Mouse (Mus musculus): ENCODE data around the gene Fastkd5. TPM values are rescaled to one million over a fixed set of nuclear protein-coding genes. Genes with fewer than 3 reads are reported as not detected.
"Not testable (repeated sequence)": the region's sequence is repeated elsewhere in the genome, so short reads cannot be mapped to it uniquely, and the experiment has no call there.

Gene Fastkd5
- 1 to 10 TPM; 6.0 to 7.5 TPM for total RNA-seq (2021)
- long read RNA-seq, experiment 1, partial matches to known transcripts, result 0 of 2 reads
- long read RNA-seq, experiment 1, other reads (novel, unspliced or antisense), result 0 of 2 reads
- long read RNA-seq, experiment 2, partial matches to known transcripts, result 0 of 2 reads
- long read RNA-seq, experiment 2, other reads (novel, unspliced or antisense), result 0 of 2 reads

DNA sequence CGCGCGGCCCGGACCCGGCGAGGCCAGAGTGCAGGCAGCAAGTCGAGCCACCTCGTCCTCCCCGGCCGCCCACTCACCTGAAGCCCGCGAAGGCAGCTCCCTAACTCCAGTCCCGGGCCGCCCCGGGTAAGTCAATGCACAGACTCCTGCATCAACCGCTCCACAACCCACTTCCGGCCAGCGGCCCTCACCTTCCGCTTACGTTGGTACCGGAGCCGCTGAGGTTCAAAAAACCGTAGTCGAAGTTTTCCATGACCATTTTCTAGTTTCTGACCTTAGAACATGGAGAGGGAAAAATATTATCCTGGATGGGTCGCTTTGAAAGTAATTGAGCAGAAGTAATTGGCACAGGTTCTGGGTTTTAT lies at the start of gene Fastkd5, which contains the start of gene Ubox5:
Gene Fastkd5 (minus strand): TSS at position 189 of the 365 bp plus-strand sequence.
Gene Ubox5 (minus strand): TSS at position 200 of the 365 bp plus-strand sequence.
- no peak for TF ChIP-seq CTCF (IDR thresholded peaks at IDR 0.05)
- Histone ChIP-seq H3K27ac (peak within 1 kb of the TSS; percentile 88), H3K4me3 (peak within 1 kb of the TSS; percentile 97)
- intact Hi-C loops (cut with DNase I), result no loop called here
- peak; percentile 92 for DNase-seq

DNA sequence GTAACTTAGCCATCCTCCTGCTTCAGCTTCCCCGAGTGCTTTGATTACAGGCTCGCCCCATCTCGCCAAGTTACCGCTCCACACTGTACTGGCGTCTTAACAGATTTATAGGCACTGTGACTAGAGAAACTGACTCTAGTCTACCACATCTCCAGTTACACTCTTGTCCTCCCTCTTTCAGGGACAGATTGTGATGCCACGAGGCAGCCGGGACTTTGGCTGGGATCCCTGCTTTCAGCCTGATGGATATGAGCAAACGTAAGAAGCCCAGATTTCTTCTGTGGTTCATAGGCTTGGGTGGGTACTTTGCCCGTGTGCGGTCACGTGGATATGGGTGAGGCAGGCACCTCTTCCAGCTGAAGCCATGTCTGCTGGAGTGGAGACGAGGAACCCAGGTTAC lies 49.3 kb upstream of the Fastkd5 start:
- no peak for TF ChIP-seq CTCF (IDR thresholded peaks at IDR 0.05)
- H3K27ac ChIP-seq, result no peak overlapping the region
- no peak overlapping the region for H3K4me3 ChIP-seq
- intact Hi-C loops (cut with DNase I), result no loop called here
- DNase-seq, result no peak

DNA sequence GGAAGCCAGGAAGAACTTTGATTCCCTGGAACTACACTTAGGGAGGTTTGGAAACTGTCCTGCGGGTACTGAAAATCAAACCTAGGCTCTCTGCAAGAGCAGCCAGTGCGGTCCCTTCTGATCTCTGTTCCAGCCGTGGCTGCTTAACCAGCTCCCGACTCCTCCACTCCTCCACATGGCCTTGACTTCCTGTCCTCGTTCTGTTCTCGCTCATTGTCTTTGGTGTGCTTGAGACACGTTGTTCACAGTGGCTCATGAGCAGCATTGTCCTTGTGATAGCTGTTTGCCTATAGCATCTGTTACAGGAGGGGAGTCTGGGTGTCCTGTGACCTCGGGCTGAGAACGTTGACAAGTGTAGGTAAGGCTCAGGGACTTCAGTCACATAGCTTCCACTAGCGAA lies 47.4 kb upstream of the Fastkd5 start:
- intact Hi-C loops (cut with DNase I), result no loop called here
- no peak for TF ChIP-seq CTCF (IDR thresholded peaks at IDR 0.05)
- H3K4me3 ChIP-seq, result no peak overlapping the region
- DNase-seq, result no peak
- H3K27ac ChIP-seq, result no peak overlapping the region

DNA sequence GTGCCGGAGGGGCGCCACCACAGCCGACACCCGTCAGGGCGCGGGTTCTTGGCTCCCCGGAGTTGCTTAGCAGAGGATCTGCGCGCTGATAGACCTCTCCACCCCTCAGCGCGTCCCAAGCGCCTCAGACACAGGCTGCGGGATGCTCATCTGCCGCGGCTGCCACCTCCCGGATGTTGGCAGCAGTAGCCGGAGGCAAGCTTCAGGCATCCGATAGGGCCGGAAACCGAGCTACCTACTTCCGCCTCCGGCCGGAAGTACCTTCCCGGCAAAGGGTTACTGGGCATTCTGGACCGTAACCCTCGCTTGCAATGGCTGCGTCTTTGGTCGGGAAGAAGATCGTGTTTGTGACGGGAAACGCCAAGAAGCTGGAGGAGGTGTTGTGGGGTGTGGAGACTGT lies 37.7 kb upstream of the Fastkd5 start, which contains the start of gene Itpa:
Gene Itpa (plus strand): TSS at position 52 of the 400 bp plus-strand sequence.
- intact Hi-C loops (cut with DNase I), result no loop called here
- H3K4me3 ChIP-seq, result peak within 1 kb of the TSS; percentile 89
- TF ChIP-seq CTCF (IDR thresholded peaks at IDR 0.05), result peak; percentile 52
- H3K27ac ChIP-seq, result peak within 1 kb of the TSS; percentile 92
- peak; percentile 92 for DNase-seq

DNA sequence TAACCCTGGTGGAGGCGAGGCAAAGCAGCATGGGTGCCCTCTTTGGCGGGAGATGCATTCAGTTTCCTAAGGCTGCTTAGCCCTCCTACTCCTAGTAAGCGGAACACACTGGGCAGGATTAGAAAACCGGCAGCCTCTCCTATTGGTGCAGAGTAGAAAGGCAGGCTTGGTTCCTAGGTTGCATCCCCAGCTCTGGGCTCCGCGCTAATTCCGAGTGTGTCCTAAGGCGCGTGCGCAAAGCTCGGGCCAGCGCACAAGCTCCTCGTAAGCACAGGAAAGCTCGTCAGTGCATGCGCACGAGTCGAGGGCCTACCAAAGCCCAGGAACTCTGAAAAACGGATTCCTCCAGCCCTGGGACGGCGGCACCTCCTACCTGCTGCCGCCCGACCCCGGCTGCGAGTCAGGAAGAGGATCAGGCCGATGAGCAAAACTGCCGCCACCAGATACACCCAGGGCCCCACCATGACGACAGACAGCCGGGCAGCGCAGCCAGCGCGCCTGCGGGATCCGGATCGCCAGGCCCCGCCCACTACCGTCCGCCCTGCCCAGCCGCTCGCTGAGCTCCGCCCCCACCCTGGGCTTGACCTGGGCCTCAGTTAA lies 34.4 kb upstream of the Fastkd5 start, which contains the start of gene Ddrgk1:
Gene Ddrgk1 (minus strand): TSS at position 558 of the 600 bp plus-strand sequence.
- Histone ChIP-seq H3K4me3 (peak within 1 kb of the TSS; percentile 87), H3K27ac (peak within 1 kb of the TSS; percentile 100)
- TF ChIP-seq CTCF (IDR thresholded peaks at IDR 0.05), result no peak
- peak; percentile 96 for DNase-seq
- intact Hi-C loops (cut with DNase I), result no loop called here

DNA sequence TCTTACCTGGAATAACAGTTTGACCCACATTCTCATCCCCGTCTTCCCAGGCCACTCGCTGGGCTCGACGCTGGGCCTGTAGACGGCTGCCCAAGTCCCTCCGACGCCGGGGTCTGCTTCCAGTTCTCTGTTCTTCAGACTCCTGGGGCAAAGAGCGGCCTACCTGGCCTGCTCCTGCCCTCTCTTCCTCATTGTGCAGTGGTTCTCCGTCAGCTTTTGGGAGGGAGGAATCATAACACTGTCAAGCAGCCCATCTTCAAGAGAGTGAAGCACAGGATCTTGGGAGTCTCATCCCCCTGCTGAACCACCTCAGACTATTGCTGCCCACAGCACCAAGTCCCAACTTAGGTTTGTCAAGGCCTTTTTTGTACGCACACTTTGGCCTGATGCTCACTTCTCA lies 33.5 kb upstream of the Fastkd5 start:
- DNase-seq, result no peak
- no peak for TF ChIP-seq CTCF (IDR thresholded peaks at IDR 0.05)
- Histone ChIP-seq H3K4me3 (peak overlapping the region; percentile 87), H3K27ac (peak overlapping the region; percentile 1; the same call in 1 of the 2 replicates)
- intact Hi-C loops (cut with DNase I), result no loop called here

DNA sequence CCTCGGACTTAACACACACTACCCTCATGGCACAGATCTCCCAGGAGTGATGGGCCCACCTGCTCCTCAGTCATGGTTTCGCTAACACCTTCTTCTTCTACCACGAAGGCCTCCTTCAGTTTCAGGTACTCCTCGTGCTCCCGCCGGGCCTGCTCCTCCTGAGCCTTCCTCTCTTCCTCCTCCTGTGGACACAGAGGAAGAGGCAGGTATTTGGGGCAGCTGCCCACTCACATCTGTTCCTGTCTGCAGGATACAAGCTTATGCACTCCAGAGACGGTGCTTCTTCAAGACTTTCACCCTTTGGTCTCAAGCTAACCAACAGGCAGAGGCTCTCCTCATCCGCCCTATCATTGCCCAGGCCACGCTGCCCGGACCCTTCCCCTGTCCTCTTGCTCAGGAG lies 28.7 kb upstream of the Fastkd5 start:
- intact Hi-C loops (cut with DNase I), result no loop called here
- H3K4me3 ChIP-seq, result no peak overlapping the region
- TF ChIP-seq CTCF (IDR thresholded peaks at IDR 0.05), result no peak
- no peak for DNase-seq
- H3K27ac ChIP-seq, result no peak overlapping the region

DNA sequence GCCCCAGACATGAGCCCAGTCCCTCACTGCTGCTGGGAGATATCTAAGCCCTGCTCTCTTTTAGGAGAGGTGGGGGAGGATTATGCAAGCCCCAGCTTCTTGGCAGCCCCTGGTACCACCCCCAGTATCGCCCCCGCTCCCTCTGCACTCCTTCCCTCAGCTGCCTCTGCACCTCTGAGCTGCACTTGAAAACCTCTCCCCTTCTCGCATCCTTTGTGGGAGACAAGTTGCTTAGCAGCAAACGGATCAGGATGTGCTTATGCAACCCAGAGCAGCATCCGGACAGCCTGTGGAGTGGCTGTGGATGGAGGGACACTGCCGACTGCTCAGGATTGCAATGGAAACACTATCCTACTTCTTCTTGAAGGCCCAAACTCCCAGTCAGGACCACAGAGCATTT lies 27.7 kb upstream of the Fastkd5 start:
- H3K27ac ChIP-seq, result no peak overlapping the region
- intact Hi-C loops (cut with DNase I), result no loop called here
- DNase-seq, result no peak
- no peak for TF ChIP-seq CTCF (IDR thresholded peaks at IDR 0.05)
- no peak overlapping the region for H3K4me3 ChIP-seq

DNA sequence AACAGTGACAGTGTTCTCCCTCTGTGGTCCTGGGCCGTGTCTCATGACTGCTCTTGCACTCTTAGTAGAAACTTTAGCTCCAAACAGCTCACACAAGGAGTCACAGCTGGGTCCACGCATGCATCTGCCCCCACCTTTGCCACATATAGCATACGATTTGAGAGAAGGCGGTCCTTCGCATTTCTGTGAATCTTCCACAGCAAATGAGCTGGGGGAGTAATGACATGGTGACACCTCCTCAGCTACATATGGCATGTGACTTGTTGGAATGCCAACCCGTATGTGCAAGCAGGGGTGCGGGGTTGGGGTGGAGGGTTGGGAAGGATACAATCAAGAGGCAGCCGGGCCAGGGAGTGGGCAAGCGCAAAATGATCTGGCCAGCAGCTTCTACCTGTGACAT lies 26.7 kb upstream of the Fastkd5 start:
- no peak overlapping the region for H3K4me3 ChIP-seq
- intact Hi-C loops (cut with DNase I), result no loop called here
- TF ChIP-seq CTCF (IDR thresholded peaks at IDR 0.05), result no peak
- no peak overlapping the region for H3K27ac ChIP-seq
- no peak for DNase-seq

DNA sequence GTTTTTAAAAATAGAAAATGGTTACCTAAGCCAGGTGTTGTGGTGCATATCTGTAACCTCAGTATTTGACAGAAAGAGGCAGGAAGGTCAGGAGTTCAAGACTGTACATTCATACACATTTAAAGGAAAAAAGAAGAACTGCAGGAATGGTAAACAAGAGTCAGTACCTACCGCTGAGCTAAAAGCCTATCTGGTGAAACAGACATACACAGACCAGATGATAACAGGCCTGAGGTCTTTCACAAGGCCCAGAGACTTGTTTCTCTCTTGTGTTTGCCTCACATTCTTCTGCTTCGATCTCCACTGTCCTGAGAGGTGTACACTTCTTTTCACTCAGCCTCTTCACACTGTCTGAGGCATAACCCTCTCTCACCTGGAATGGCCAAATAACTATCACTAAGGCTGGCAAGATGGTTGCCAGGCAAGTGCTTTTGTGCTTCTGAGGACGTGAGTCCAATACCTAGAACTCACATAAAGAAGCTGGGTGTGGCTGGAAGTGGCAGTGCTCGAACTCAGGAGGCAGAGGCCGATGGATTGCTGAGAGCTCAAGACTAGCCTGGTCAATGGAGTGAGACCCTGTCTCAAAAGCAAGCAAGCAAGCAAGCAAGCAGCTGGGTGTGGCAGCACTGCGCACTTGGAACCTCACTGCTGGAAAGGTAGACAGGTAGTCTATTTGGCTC lies 26.0 kb upstream of the Fastkd5 start:
- no peak for TF ChIP-seq CTCF (IDR thresholded peaks at IDR 0.05)
- no peak overlapping the region for H3K27ac ChIP-seq
- no peak for DNase-seq
- H3K4me3 ChIP-seq, result no peak overlapping the region
- intact Hi-C loops (cut with DNase I), result no loop called here

DNA sequence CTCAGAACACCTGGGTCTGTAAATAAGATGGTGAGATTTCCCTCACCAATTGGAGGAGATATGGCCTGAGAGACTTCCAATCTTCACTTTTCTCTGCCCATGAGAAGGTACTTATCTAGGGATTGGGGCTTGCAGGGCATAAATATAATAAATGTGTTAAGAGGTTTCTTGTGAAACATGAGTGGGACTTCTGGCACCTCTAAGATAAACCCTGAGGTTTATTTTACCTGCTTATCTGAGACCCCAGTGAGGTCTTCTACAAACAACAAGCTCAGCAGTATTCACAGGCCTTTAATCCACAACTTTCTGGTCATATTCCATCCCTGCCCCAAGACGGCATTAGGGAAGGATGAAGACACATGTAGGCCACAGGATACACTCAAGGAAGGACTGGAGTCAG lies 23.9 kb upstream of the Fastkd5 start:
- no peak overlapping the region for H3K27ac ChIP-seq
- no peak for TF ChIP-seq CTCF (IDR thresholded peaks at IDR 0.05)
- H3K4me3 ChIP-seq, result no peak overlapping the region
- no peak for DNase-seq
- intact Hi-C loops (cut with DNase I), result no loop called here

DNA sequence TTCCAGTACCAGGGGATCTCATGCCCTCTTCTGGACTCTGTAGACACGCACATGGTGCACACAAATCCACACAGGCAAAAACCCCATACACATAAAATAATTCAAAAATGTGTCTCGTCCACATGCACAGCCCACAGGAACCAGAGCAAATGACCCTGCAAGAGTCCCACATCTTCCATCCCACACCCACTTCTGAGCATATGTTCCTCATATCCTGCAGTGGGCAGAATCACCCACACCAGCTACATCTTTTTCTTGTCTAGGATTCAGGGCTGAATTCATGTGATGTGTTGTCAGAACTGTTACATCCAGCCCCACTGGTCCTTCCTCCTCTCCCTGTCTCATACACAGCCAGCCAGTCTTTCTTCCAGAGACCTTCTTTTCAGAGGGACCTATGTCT lies 23.5 kb upstream of the Fastkd5 start:
- no peak overlapping the region for H3K4me3 ChIP-seq
- no peak for DNase-seq
- no peak overlapping the region for H3K27ac ChIP-seq
- intact Hi-C loops (cut with DNase I), result no loop called here
- no peak for TF ChIP-seq CTCF (IDR thresholded peaks at IDR 0.05)

DNA sequence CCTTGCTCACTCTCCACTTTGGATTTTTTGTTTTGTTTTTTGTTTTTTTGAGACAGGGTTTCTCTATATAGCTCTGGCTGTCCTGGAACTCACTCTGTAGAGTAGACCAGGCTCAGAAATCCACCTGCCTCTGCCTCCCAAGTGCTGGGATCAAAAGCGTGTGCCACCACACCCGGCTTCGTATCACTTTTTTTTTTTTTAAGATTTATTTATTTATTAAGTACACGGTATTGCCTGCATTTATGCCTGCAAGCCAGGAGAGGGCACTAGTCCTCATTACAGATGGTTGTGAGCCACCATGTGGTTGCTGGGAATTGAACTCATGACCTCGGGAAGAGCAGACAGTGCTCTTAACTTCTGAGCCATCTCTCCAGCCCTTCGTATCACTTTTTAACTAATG lies 19.2 kb upstream of the Fastkd5 start:
- DNase-seq; intact Hi-C loops (cut with DNase I); H3K4me3 ChIP-seq; H3K27ac ChIP-seq: not testable (repeated sequence)

Measured in gastrocnemius, adult 2 months (tissue).